Mouse (Mus musculus) olfactory bulb, adult 2 months (tissue): ENCODE data around the gene Tm4sf4.

Experiments
- CTCF ChIP-seq: fragments of 200-500 bp; IDR thresholded peaks from 2 replicates; pipeline ENCODE4 v1.5.1; 2012; ENCODE audit warnings: low read depth, mild to moderate bottlenecking, low read length, moderate library complexity; ENCODE audit not compliant: insufficient read depth
- POLR2A ChIP-seq: fragments of 200-500 bp; IDR thresholded peaks from 2 replicates; pipeline ENCODE4 v1.6.1; 2012; ENCODE audit warnings: mild to moderate bottlenecking, low read depth, low read length, moderate library complexity; ENCODE audit not compliant: insufficient read depth

DNA sequence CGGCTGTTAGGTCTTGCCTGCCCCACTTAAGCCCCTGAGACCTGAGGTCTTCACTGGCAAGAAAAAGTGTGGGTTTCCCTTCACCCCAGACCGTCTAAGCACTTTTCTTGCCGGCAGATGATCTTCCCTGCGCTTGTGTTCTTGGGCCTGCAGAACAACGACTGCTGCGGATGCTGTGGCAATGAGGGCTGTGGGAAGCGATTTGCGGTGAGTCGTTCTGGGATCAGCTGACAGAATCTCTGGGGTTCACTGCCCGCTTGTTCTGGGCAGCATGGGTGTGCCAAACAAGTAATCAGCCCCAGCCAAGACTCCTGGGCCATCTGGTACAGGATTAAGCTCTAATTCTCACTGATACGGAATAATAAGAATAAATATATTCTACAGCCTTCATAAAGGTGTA, 1.2 kb downstream of the Tm4sf4 start:
- TF ChIP-seq POLR2A (no peak), CTCF (no peak)
